Mouse (Mus musculus) gastrocnemius, adult 8-10 months (tissue): Measurements from ENCODE around the gene Klhl25. TPM values are rescaled to one million over a fixed set of nuclear protein-coding genes. Genes with fewer than 3 reads are reported as not detected.
"Not testable (repeated sequence)": the region's sequence is repeated elsewhere in the genome, so short reads cannot be mapped to it uniquely, and the experiment has no call there.

ENCODE experiments used
- DNase-seq, 2 experiments: peaks; one replicate each; pipeline ENCODE4 v3.0.0; 2022; ENCODE audit warnings: low spot score in 2 of 2
- total RNA-seq, 4 experiments: library from RNA; stranded (reverse); gene quantifications; 2 replicates each; pipeline ENCODE4 v1.2.4; 2022

Gene Klhl25
- total RNA-seq = 1 to 10 TPM; 1.7 to 3.6 (median 2.8) TPM

GRCm38 (mm10) chr7:75848115-75848775 lies at the start of gene Klhl25:
Gene Klhl25 (plus strand): TSS chr7:75848310.
- DNase-seq = peak; percentile 95

- DNase-seq = no peak
These were observed 47.6 kb upstream of the Klhl25 start for GRCm38 (mm10) chr7:75800530-75800929.

DNA sequence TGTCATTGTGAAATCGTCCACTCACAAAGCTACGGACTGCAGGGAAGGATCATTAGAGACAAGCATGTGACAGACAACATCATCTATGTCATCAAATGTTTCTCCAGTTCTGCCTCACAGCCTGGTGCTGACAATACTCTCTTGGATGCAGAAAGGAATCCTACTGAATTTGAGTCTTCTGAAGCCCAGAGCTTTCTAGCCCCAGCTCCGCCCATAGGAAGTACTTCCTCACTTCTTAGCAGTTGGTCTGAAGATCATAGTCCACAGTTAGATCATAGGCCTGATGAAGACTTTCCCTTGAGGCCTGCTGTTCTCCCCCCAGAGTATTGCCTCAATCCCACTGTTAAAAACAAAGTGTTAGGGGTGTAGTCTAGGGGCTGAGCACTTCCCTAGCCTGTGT lies 47.1 kb upstream of the Klhl25 start:
- no peak for DNase-seq

GRCm38 (mm10) chr7:75801621-75802358 lies 46.3 kb upstream of the Klhl25 start:
- DNase-seq = no peak

DNA sequence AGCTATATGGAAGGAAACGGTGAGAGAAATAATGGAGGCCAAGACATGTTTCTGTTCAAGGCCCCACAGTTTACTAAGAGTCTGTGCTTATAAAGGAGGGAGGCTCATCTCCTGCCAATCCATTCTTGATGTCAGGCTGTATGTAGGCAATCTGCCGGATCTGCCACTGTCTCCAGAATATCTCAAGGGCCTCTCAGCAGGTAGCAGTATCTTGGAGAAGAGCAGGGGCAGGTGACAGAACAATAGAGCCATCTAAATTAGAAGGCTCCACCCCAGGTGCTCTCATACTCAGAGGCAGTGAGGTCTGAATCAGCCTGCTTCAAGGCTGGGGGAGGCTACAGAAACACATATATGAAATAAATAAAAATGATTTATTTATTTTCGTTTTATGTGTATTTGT lies 45.2 kb upstream of the Klhl25 start:
- no peak for DNase-seq

DNA sequence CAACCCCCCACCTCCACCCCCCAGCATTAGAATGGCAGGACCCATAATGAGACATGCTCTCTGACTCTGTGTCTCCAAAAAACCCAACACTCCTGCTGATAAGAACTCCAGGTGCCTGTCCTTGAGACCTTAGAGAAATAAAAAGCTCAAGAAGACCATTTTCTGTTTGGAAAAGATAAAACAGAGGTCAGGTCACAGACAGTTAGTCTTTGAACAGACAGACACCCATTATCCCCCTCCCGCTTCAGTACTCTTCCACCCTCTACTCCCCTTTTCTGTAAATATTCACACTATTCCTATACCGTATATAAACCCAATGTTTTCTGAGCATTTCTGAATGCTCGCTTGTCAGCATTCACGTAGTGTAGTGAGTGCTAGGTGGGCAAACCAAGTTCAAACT lies 41.9 kb upstream of the Klhl25 start:
- DNase-seq = no peak

GRCm38 (mm10) chr7:75806711-75807110 lies 41.4 kb upstream of the Klhl25 start:
- peak in 1 of 2 experiments; percentile 22 for DNase-seq

DNA sequence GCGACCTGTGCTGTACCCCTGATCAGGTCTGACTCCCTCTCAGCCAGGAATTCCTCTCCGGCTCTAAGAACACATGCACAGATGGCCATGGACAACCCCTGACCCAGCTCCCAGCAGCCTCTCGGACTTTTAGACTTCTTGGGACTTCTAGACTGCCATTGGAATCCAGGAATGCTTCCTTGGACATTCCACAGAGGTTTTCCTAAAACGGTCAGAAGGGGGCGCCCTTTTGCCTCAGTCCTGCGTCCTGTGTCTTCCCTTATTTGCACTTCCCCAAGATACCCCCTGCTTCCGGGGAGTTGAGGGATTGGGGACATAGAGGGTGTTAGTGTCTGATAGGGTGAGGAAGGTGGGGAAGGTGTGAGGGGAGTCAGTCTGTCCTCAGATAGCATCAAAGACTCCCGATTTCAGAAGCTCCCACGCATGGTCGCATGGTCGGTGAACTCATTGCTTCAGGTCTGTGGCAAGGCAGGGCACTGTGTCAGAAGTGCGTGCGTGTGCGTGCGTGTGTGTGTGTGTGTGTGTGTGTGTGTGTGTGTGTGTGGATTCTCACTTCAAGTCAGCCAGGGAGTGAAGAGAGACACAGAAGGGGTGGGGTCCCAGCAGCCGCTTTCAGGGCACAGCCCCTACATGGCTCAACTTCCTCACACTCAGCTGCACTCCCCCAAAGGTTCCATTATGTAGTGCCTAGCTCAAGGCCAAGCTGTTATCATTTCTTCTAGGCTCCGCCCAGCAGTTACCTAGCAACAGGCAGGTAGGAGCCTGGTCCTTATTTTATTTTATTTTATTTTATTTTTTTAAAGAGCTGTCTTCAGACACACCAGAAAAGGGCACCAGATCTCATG lies 40.4 kb upstream of the Klhl25 start:
- DNase-seq = no peak

- DNase-seq = no peak
These were observed 27.4 kb upstream of the Klhl25 start for GRCm38 (mm10) chr7:75820687-75821086.

GRCm38 (mm10) chr7:75822087-75822668 lies 25.9 kb upstream of the Klhl25 start:
- no peak for DNase-seq

- no peak for DNase-seq
These were observed 25.0 kb upstream of the Klhl25 start for GRCm38 (mm10) chr7:75823071-75823470.

- no peak for DNase-seq
These were observed 21.6 kb upstream of the Klhl25 start for GRCm38 (mm10) chr7:75826360-75827103.

DNA sequence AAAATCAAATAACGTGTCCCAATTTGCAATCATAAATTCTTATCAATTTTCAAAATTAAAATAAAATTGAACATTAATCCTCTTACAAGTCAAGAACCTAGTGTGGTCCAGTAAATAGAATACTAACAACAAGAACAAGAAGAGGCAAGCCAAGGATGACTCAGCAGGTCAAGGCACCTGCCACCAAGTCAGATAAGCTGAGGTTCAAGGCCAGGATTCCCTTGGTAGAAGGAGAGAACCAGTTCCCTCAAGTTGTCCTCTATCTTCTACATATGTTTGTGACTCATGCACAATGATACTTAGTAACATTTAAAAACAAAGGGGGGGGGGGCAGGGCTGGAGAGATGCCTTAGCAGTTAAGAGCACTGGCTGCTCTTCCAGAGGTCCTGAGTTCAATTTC lies 20.8 kb upstream of the Klhl25 start:
- no peak for DNase-seq

DNA sequence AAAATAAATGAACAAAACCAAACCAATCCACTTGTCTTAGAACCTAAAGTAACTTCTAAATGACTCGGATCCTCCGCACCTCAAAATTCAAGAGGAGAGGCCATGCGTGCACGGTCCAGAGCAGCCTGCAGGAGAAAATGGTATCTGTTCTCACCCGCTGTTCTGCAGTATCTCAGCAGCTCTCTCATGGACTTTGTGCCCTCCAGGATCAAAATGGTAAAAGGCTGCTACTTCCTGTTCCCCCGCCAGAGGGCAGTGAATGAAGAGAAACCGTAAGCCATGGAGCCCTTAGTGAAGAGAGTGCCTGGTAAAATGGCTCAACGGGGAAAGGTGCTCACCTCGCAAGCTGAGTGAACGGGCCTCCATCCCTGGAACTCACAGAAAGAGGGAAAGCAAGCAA lies 20.3 kb upstream of the Klhl25 start:
- DNase-seq = peak; percentile 30 to 42

DNA sequence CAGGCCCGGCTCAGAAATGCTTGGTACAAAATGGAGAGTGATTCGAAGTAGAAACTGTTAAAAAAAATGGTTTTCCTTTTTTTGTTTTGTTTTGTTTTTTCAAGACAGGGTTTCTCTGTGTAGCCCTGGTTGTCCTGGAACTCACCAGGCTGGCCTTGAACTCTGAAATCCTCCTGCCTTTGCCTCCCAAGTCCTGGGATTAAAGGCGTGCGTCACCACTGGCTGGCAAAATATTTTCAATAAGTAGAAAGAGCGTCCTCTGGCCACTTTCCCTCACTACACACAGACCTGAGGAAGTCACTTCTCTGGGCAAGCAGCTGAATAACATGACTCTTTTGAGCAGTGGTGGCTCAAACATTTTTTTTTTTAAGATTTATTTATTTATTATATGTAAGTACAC lies 19.6 kb upstream of the Klhl25 start:
- no peak for DNase-seq

GRCm38 (mm10) chr7:75830251-75831060 lies 17.7 kb upstream of the Klhl25 start:
- DNase-seq = no peak

- DNase-seq = not testable (repeated sequence)
These were observed 14.2 kb upstream of the Klhl25 start for GRCm38 (mm10) chr7:75833960-75834359.

DNA sequence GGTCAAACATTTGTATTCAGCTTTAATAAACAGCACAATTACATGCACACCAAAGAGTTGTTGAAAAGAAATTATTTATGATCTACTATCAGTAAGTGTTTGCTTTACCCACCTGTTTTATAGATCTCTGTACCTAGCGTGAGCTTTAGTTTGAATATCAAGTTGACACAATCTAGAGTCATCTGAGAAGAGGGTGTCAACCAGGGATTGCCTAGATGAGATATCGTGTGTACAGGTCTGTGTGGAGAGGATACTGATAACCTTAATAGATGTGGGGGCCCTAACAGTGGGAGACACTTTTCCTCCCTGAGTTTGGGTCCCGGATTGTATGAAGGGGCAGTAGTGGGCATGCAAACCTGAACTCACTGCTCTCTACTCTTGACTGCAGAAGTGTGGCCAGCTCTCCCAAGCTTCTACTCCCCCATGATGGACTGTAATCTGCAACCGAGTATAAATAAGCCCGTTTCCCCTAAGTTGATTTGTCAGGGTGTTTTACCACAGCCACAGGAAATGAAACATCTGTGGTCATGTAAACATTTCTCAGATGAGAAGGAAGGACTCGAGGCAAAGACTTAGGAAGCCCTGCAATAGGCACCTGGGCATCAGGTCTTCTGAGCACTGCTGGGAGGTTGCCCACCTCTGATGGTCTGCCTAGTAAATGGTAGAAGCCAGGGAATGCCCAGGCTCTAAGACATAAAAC lies 13.0 kb upstream of the Klhl25 start:
- DNase-seq = not testable (repeated sequence)

DNA sequence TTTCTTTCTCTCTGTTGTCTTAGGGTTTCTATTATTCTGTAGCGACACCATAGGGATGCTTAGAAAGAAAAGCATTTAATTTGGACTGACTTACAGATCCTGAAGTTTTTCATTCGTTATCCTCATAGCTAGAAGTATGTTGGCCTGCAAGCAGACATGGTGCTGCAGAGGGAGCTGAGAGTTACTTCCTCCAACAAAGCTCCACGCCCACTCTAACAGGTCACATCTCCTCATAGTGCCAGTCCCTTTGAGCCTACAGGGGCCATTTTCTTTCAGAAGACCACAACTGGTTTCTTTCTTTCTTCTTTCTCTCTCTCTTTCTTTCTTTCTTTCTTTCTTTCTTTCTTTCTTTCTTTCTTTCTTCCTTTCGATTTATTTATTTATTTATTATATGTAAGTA lies 8.0 kb upstream of the Klhl25 start:
- DNase-seq = no peak

DNA sequence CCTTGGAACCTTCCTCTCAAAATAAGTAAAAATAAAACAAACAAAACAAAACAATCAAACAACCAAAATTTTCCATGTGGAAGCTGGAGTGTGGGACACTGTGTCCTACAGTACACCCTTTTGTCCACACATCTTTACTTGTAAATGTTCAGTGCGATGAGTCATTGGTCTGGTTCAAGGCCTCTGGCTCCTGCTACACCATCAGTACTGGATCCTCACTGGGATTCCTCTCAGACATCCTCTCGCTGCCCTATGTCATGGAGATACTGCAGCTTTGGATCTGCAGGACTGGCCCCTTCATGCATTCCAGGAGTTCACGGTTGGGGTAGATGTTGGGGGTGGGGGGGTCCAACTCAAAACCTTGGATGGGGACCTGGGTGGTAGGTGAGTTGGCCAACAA lies 5.8 kb upstream of the Klhl25 start:
- no peak for DNase-seq
